Mouse (Mus musculus): ENCODE measurements around the gene Cadm2. TPM values are rescaled to one million over a fixed set of nuclear protein-coding genes. Genes with fewer than 3 reads are reported as not detected.

Gene Cadm2
- polyA plus RNA-seq, 1 experiment, result 0.04 TPM

- TF ChIP-seq CTCF (IDR thresholded peaks at IDR 0.05; ENCODE audit: extremely low read depth, insufficient read length, insufficient replicate concordance, low read depth, low read length) (no peak), POLR2A (IDR thresholded peaks at IDR 0.05; ENCODE audit: low read depth, low read length) (no peak)
- no peaks in the 10 kb centered on the region for H3K4me1 ChIP-seq (ENCODE audit: control insufficient read depth, insufficient read depth, insufficient read length, low read length)
- WGBS, result 81% methylated on average over 11 of the region's 11 CpGs
Measured at GRCm38 (mm10) chr16:66969520-66970144, 651.1 kb downstream of the Cadm2 start.

GRCm38 (mm10) chr16:66968336-66968735, 652.4 kb downstream of the Cadm2 start:
- Histone ChIP-seq H3K4me3 (ENCODE audit: low read depth, low read length) (no peak overlapping the region), H3K27ac (ENCODE audit: insufficient read depth, low read depth, low read length) (no peak overlapping the region), H3K4me1 (ENCODE audit: control insufficient read depth, insufficient read depth, insufficient read length, low read length) (no peaks in the 10 kb centered on the region), H3K27me3 (ENCODE audit: control insufficient read depth, insufficient read depth, low read length) (no peaks in the 10 kb centered on the region), H3K36me3 (ENCODE audit: control insufficient read depth, insufficient read depth, low read length) (no peaks in the 10 kb centered on the region)
- 79% methylated on average over 5 of the region's 5 CpGs for WGBS
- no peak for TF ChIP-seq POLR2A (IDR thresholded peaks at IDR 0.05; ENCODE audit: low read depth, low read length)
- no peak for TF ChIP-seq CTCF (IDR thresholded peaks at IDR 0.05; ENCODE audit: extremely low read depth, insufficient read length, insufficient replicate concordance, low read depth, low read length)

More at GRCm38 (mm10) chr16:66969520-66970144, 651.1 kb downstream of the Cadm2 start:
- H3K27me3 ChIP-seq (ENCODE audit: control insufficient read depth, insufficient read depth, low read length), result no peaks in the 10 kb centered on the region
- no peaks in the 10 kb centered on the region for H3K36me3 ChIP-seq (ENCODE audit: control insufficient read depth, insufficient read depth, low read length)
- H3K27ac ChIP-seq (ENCODE audit: insufficient read depth, low read depth, low read length), result no peak overlapping the region
- H3K4me3 ChIP-seq (ENCODE audit: low read depth, low read length), result no peak overlapping the region

- Histone ChIP-seq H3K27ac (ENCODE audit: insufficient read depth, low read depth, low read length) (no peak overlapping the region), H3K4me3 (ENCODE audit: low read depth, low read length) (no peak overlapping the region), H3K27me3 (ENCODE audit: control insufficient read depth, insufficient read depth, low read length) (no peaks in the 10 kb centered on the region), H3K4me1 (ENCODE audit: control insufficient read depth, insufficient read depth, insufficient read length, low read length) (no peaks in the 10 kb centered on the region), H3K36me3 (ENCODE audit: control insufficient read depth, insufficient read depth, low read length) (no peaks in the 10 kb centered on the region)
- WGBS, result 80% methylated on average over 8 of the region's 8 CpGs
- TF ChIP-seq CTCF (IDR thresholded peaks at IDR 0.05; ENCODE audit: extremely low read depth, insufficient read length, insufficient replicate concordance, low read depth, low read length), result no peak
- TF ChIP-seq POLR2A (IDR thresholded peaks at IDR 0.05; ENCODE audit: low read depth, low read length), result no peak
Measured at GRCm38 (mm10) chr16:66967686-66968085, 653.0 kb downstream of the Cadm2 start.

- Histone ChIP-seq H3K27ac (ENCODE audit: insufficient read depth, low read depth, low read length) (no peak overlapping the region), H3K4me1 (ENCODE audit: control insufficient read depth, insufficient read depth, insufficient read length, low read length) (no peaks in the 10 kb centered on the region), H3K36me3 (ENCODE audit: control insufficient read depth, insufficient read depth, low read length) (no peaks in the 10 kb centered on the region), H3K4me3 (ENCODE audit: low read depth, low read length) (no peak overlapping the region), H3K27me3 (ENCODE audit: control insufficient read depth, insufficient read depth, low read length) (no peaks in the 10 kb centered on the region)
- 60% methylated on average over 3 of the region's 3 CpGs for WGBS
- TF ChIP-seq CTCF (IDR thresholded peaks at IDR 0.05; ENCODE audit: extremely low read depth, insufficient read length, insufficient replicate concordance, low read depth, low read length) (no peak), POLR2A (IDR thresholded peaks at IDR 0.05; ENCODE audit: low read depth, low read length) (no peak)
Measured at GRCm38 (mm10) chr16:66959146-66959545, 661.6 kb downstream of the Cadm2 start.

- Histone ChIP-seq H3K4me1 (ENCODE audit: control insufficient read depth, insufficient read depth, insufficient read length, low read length) (no peaks in the 10 kb centered on the region), H3K27ac (ENCODE audit: insufficient read depth, low read depth, low read length) (no peak overlapping the region), H3K4me3 (ENCODE audit: low read depth, low read length) (no peak overlapping the region), H3K27me3 (ENCODE audit: control insufficient read depth, insufficient read depth, low read length) (no peaks in the 10 kb centered on the region), H3K36me3 (ENCODE audit: control insufficient read depth, insufficient read depth, low read length) (no peaks in the 10 kb centered on the region)
- TF ChIP-seq POLR2A (IDR thresholded peaks at IDR 0.05; ENCODE audit: low read depth, low read length), result no peak
- TF ChIP-seq CTCF (IDR thresholded peaks at IDR 0.05; ENCODE audit: extremely low read depth, insufficient read length, insufficient replicate concordance, low read depth, low read length), result no peak
- 81% methylated on average over 2 of the region's 2 CpGs for WGBS
Measured at GRCm38 (mm10) chr16:66955876-66956275, 664.8 kb downstream of the Cadm2 start.

GRCm38 (mm10) chr16:66936332-66936731, 684.4 kb downstream of the Cadm2 start:
- no peak overlapping the region for H3K27ac ChIP-seq (ENCODE audit: insufficient read depth, low read depth, low read length)
- no peaks in the 10 kb centered on the region for H3K4me1 ChIP-seq (ENCODE audit: control insufficient read depth, insufficient read depth, insufficient read length, low read length)
- no peaks in the 10 kb centered on the region for H3K27me3 ChIP-seq (ENCODE audit: control insufficient read depth, insufficient read depth, low read length)
- no peak overlapping the region for H3K4me3 ChIP-seq (ENCODE audit: low read depth, low read length)
- TF ChIP-seq CTCF (IDR thresholded peaks at IDR 0.05; ENCODE audit: extremely low read depth, insufficient read length, insufficient replicate concordance, low read depth, low read length) (no peak), POLR2A (IDR thresholded peaks at IDR 0.05; ENCODE audit: low read depth, low read length) (no peak)
- H3K36me3 ChIP-seq (ENCODE audit: control insufficient read depth, insufficient read depth, low read length), result no peaks in the 10 kb centered on the region
- 71% methylated on average over 6 of the region's 6 CpGs for WGBS

GRCm38 (mm10) chr16:66925517-66925916, 695.2 kb downstream of the Cadm2 start:
- Histone ChIP-seq H3K4me3 (ENCODE audit: low read depth, low read length) (no peak overlapping the region), H3K4me1 (ENCODE audit: control insufficient read depth, insufficient read depth, insufficient read length, low read length) (no peaks in the 10 kb centered on the region), H3K27me3 (ENCODE audit: control insufficient read depth, insufficient read depth, low read length) (no peaks in the 10 kb centered on the region), H3K27ac (ENCODE audit: insufficient read depth, low read depth, low read length) (no peak overlapping the region), H3K36me3 (ENCODE audit: control insufficient read depth, insufficient read depth, low read length) (no peaks in the 10 kb centered on the region)
- 39% methylated on average over 1 of the region's 1 CpGs for WGBS
- TF ChIP-seq POLR2A (IDR thresholded peaks at IDR 0.05; ENCODE audit: low read depth, low read length) (no peak), CTCF (IDR thresholded peaks at IDR 0.05; ENCODE audit: extremely low read depth, insufficient read length, insufficient replicate concordance, low read depth, low read length) (no peak)

Measured in small intestine, adult 2 months (tissue).